Mouse (Mus musculus) forebrain, embryonic 14.5 days (tissue): ENCODE data around the gene Trat1. TPM values are rescaled to one million over a fixed set of nuclear protein-coding genes. Genes with fewer than 3 reads are reported as not detected.
A peak's percentile ranks its signal among the peaks of the same experiment; 100 is the strongest.

ENCODE experiments used
- ATAC-seq: fragments of 200-750 bp; cut with Nextera tagmentation; 2 replicates; pipeline ENCODE4 v1.8.0; 2017; ENCODE audit warnings: mild to moderate bottlenecking, moderate library complexity
- DNase-seq: peaks from one replicate; pipeline ENCODE4 v3.0.0-alpha.2; 2015; ENCODE audit warnings: low spot score
- H3K27ac ChIP-seq: fragments of 300-500 bp; sonication (generic); 2 replicates; pipeline ENCODE4 v1.5.1; 2014; ENCODE audit warnings: low read depth, mild to moderate bottlenecking, control low read depth, low read length, moderate library complexity
- H3K27me3 ChIP-seq: fragments of 300-500 bp; sonication (generic); replicated peaks from 2 replicates; pipeline ENCODE4 v1.6.1; 2014; ENCODE audit warnings: low read length, control low read depth, mixed read lengths; ENCODE audit not compliant: control insufficient read depth, insufficient read depth
- H3K36me3 ChIP-seq: fragments of 300-500 bp; sonication (generic); 2 replicates; pipeline ENCODE4 v1.6.1; 2014; ENCODE audit warnings: low read length, control low read depth; ENCODE audit not compliant: control insufficient read depth, insufficient read depth
- H3K4me1 ChIP-seq: fragments of 300-500 bp; sonication (generic); 2 replicates; pipeline ENCODE4 v1.6.1; 2014; ENCODE audit warnings: antibody characterized with exemption, low read length, control low read depth; ENCODE audit not compliant: control insufficient read depth, insufficient read depth
- H3K4me2 ChIP-seq: fragments of 300-500 bp; sonication (generic); 2 replicates; pipeline ENCODE4 v1.6.1; 2014; ENCODE audit warnings: mild to moderate bottlenecking, control low read depth, low read length
- H3K4me3 ChIP-seq: fragments of 300-500 bp; sonication (generic); 2 replicates; pipeline ENCODE4 v1.5.1; 2014; ENCODE audit warnings: low read depth, low read length, control low read depth
- H3K9ac ChIP-seq: fragments of 300-500 bp; sonication (generic); 2 replicates; pipeline ENCODE4 v1.6.1; 2014; ENCODE audit warnings: mild to moderate bottlenecking, low read length, control low read depth, moderate library complexity
- H3K9me3 ChIP-seq: fragments of 300-500 bp; sonication (generic); replicated peaks from 2 replicates; pipeline ENCODE4 v1.6.1; 2016; ENCODE audit warnings: low read length, control low read depth, mixed read lengths; ENCODE audit not compliant: control insufficient read depth
- WGBS: fragments of 180-500 bp; shearing (Covaris S2); extraction: QIAGEN DNeasy Blood & Tissue Kit; methylation state at CpG from one replicate; pipeline ENCODE4 v1.1.7; 2014; 5-methylcytosine and 5-hydroxymethylcytosine counted together
- polyA plus RNA-seq: library from polyadenylated mRNA; unstranded; fragments of >200 nt; fragmentation: Nextera tagmentation; extraction: Ambion mirVana; gene quantifications from 2 replicates; pipeline ENCODE4 v1.2.1, GENCODE M21; 2014

Gene Trat1
- polyA plus RNA-seq, 1 experiment from 2014 or later = not detected

DNA sequence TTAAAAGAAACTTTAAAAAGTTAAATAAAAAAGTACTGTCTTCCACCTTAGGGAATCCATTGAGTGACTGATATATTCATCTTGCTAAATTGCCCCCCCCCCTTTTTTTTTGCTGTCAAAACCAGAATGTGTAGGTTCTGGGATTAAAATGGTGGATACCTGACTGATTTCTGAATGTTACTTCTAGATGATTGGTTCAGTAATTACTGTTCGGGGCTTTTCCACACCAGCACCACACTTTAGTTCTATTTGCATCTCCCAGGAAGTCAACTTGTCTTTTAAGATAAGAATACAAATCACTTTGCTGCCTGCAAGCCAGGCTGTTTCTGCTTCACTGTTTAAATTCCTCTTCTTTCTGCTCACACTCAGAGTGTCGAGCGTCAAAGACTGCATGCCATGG, 26.5 kb upstream of the Trat1 start:
- no peaks in the 10 kb centered on the region for H3K4me1 ChIP-seq
- no peaks in the 10 kb centered on the region for H3K27me3 ChIP-seq
- no peak overlapping the region for H3K27ac ChIP-seq
- ATAC-seq (no peak), DNase-seq (no peak)
- no peak overlapping the region for H3K4me3 ChIP-seq
- no peak overlapping the region for H3K9ac ChIP-seq
- WGBS = 86% methylated on average over 3 of the region's 3 CpGs
- no peak overlapping the region for H3K4me2 ChIP-seq
- H3K36me3 ChIP-seq = no peaks in the 10 kb centered on the region
- no peaks in the 10 kb centered on the region for H3K9me3 ChIP-seq

DNA sequence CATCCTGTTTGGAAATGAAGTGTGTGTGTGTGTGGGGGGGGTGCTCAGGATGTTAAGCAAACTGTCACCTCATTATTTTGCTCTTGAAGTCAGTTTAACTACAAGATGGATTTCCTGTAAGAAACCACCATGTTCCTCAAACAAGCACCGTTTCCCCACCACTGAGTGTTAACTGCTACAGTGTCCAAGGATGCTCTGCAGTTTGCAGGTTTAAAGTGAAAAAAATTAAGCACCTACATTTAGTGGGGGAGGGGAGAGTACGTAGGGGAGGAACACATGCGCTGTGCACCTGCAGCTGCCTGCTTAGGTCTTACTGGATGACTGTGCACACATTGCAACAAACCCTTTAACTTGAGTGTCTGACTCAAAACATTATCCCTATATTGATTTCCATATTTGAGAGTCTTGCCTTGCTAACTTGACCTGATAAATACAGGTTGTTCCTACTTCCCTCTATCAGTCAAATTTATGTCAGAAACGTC, 16.9 kb upstream of the Trat1 start:
- no peaks in the 10 kb centered on the region for H3K36me3 ChIP-seq
- no peaks in the 10 kb centered on the region for H3K4me1 ChIP-seq
- no peak overlapping the region for H3K4me3 ChIP-seq
- WGBS = 84% methylated on average over 4 of the region's 4 CpGs
- ATAC-seq = no peak
- no peaks in the 10 kb centered on the region for H3K9me3 ChIP-seq
- no peaks in the 10 kb centered on the region for H3K27me3 ChIP-seq
- DNase-seq = no peak
- no peak overlapping the region for H3K27ac ChIP-seq
- no peak overlapping the region for H3K9ac ChIP-seq
- H3K4me2 ChIP-seq = no peak overlapping the region

DNA sequence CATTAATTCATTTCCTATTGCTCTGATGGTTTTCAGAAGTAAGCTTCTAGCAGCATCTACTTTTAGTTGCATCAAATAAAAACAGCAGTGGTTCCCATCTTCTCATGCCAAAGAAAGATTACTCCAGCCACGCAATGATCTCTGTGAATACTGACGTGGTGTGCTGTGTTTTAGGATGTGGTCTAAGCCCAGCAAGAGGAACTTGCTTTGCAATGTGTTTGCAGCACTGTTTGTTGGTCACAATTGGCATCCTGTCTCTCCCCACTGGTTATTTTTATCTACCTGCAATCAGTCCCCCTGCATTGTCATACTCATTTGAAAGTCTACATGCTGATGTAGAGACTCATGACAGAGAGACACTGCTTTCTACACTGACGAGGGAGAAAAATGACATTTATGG, 14.4 kb upstream of the Trat1 start:
- Histone ChIP-seq H3K9ac (no peak overlapping the region), H3K36me3 (no peaks in the 10 kb centered on the region), H3K4me2 (no peak overlapping the region), H3K27me3 (no peaks in the 10 kb centered on the region), H3K4me1 (no peaks in the 10 kb centered on the region), H3K27ac (no peak overlapping the region), H3K4me3 (no peak overlapping the region), H3K9me3 (no peaks in the 10 kb centered on the region)
- no peak for ATAC-seq
- no peak for DNase-seq
- WGBS = 90% methylated on average over 3 of the region's 3 CpGs

DNA sequence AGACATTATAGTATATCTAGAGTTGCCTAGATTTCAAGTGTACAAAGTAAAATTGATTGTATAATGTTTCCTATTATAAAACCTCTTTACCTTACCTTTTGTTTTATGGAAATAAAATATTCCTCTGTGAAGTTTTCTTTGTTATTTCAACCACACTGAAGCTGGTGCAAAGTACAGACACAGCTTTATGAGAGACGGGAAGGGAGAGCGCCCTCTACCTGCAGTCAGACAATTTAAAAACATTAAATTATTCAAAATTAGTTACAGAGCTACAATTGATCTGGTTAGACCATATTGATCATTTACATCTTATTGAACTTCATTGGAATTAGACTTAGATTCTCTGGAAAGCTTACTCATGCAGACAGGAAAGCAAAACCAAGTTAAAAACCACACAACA, 5.4 kb upstream of the Trat1 start:
- no peak for DNase-seq

DNA sequence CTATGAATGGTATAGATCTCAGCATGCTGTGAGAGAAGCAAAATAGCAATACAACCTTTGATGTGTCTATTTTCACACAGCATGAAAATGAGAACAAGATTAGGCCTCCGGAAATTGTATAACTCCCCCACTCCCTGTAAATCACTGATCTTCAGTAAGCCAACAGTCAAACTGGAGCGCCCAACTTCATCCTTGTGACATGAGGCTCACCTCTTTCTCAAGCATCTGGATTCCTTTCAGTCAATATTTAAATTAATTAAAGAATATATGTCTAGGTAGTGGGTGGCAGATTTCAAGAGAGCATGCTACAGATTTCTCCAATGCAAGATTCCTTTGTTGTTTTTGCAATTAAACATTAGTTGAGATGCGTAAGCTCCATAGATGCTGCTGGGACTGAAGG, 2.6 kb downstream of the Trat1 start:
- Histone ChIP-seq H3K36me3 (no peaks in the 10 kb centered on the region), H3K27ac (no peak overlapping the region), H3K27me3 (no peaks in the 10 kb centered on the region), H3K9me3 (no peaks in the 10 kb centered on the region), H3K4me3 (no peak overlapping the region), H3K4me2 (no peak overlapping the region), H3K4me1 (no peaks in the 10 kb centered on the region), H3K9ac (no peak overlapping the region)
- no peak for ATAC-seq
- no peak for DNase-seq
- 90% methylated on average over 3 of the region's 3 CpGs for WGBS

More for the DNA sequence above, 5.4 kb upstream of the Trat1 start:
- ATAC-seq = no peak
- no peak overlapping the region for H3K4me2 ChIP-seq
- H3K4me1 ChIP-seq = no peaks in the 10 kb centered on the region
- H3K27ac ChIP-seq = no peak overlapping the region
- H3K9me3 ChIP-seq = no peaks in the 10 kb centered on the region
- H3K9ac ChIP-seq = no peak overlapping the region
- WGBS = 66% methylated on average over 2 of the region's 2 CpGs
- H3K27me3 ChIP-seq = no peaks in the 10 kb centered on the region
- H3K36me3 ChIP-seq = no peaks in the 10 kb centered on the region
- no peak overlapping the region for H3K4me3 ChIP-seq

DNA sequence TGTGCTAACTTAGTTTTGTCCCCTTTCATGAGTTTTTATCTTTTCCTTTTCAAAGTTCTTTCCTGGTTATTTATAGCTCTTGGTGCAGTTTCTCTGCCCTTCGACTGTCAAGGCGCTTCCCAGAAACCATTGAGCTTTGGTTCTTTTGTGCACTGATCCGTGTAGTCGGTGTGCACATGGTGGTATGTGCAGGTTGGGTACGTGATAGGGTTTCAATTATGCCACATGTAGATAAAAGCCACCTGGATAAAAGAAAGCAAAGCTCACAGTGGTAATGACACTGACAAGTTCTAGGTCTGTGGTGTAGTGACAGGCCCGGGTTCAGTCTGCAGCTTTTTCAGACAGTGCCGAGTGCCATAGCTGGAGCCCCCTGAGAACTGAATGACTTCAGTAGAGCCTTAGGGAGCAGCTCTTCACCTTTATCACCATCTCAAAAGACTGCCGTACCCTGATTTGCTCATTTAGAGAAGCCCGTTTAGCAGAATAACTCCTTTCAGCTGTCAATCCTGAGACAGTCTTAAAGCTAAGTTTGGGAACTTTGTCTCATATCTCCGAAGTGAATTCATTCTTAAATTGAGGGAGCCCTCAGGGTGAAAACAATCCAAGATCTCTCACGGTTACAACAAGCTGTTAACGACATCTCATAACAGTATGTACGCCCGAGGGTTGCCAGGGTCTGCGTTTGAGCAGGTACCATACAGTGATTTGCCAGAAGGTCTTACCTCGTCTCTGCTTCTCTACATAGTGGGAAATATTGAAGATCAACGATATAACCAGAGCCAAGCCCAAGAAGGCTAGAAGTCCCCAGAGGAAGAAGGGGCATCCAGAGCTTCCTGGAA, 11.0 kb downstream of the Trat1 start:
- no peak overlapping the region for H3K4me2 ChIP-seq
- H3K4me3 ChIP-seq = no peak overlapping the region
- no peak for ATAC-seq
- H3K9me3 ChIP-seq = no peaks in the 10 kb centered on the region
- WGBS = 52% methylated on average over 17 of the region's 17 CpGs
- DNase-seq = no peak
- H3K27me3 ChIP-seq = no peaks in the 10 kb centered on the region
- H3K9ac ChIP-seq = no peak overlapping the region
- no peak overlapping the region for H3K27ac ChIP-seq
- H3K36me3 ChIP-seq = no peaks in the 10 kb centered on the region
- H3K4me1 ChIP-seq = no peaks in the 10 kb centered on the region

DNA sequence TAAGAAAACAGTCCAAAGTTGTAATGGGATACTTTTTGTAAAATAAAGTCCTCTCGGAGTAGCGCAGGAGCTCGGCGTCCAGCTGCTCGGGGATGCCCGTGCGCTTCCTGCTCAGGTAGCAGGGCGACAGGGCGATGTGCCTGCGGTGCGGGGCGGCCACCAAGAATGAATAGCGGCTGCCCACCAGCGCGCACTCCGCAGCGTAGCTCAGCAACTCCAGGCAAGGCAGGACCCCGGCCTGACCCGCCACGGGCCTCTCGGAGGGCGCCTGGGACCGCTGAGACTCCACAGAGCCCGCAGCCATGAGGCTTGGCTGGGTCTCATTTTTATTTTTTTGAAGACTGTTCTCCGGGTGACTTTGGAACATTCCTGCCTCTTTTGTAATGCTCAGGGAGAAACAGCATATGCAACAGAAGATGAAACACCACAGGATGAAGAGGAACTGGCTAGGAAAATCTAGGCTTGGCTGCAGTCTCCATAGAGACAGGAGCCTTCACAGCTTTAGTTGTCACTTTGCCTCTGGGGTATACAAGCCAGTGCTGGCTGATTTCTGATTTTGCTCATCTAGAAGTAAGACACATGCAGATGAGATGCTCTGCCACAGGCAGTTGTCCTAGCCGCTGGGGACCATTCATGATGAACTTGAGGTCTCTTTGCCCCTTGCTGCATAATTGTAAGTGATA, 21.5 kb downstream of the Trat1 start:
- Histone ChIP-seq H3K4me2 (peak overlapping the region; percentile 36), H3K4me3 (no peak overlapping the region), H3K27ac (no peak overlapping the region), H3K4me1 (no peaks in the 10 kb centered on the region), H3K27me3 (no peaks in the 10 kb centered on the region), H3K36me3 (no peaks in the 10 kb centered on the region), H3K9ac (no peak overlapping the region), H3K9me3 (no peaks in the 10 kb centered on the region)
- no peak for ATAC-seq
- 16% methylated on average over 26 of the region's 26 CpGs for WGBS
- DNase-seq = peak; percentile 6

DNA sequence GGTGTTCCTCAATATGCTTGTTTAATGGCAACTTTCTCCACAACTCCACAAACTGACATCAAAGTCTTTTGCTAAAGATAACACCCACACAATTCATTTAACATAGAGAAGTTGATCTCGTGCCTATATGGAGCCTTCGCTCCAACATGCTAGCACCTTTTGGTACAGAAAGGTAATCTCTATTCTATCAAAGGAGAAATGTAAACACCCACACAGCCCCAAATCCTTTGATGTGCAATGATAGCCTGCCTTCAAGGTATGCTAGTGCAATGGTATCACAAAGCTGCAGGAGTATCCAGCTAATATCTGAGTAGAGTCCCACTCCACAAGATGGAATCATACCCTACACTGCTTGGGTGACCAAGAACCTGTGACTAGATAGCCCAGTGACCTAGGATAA, 26.4 kb downstream of the Trat1 start:
- no peak for ATAC-seq
- no peak overlapping the region for H3K9ac ChIP-seq
- no peaks in the 10 kb centered on the region for H3K36me3 ChIP-seq
- 91% methylated on average over 2 of the region's 2 CpGs for WGBS
- no peak overlapping the region for H3K4me3 ChIP-seq
- DNase-seq = no peak
- no peak overlapping the region for H3K4me2 ChIP-seq
- H3K9me3 ChIP-seq = no peaks in the 10 kb centered on the region
- H3K4me1 ChIP-seq = no peaks in the 10 kb centered on the region
- H3K27me3 ChIP-seq = no peaks in the 10 kb centered on the region
- no peak overlapping the region for H3K27ac ChIP-seq

DNA sequence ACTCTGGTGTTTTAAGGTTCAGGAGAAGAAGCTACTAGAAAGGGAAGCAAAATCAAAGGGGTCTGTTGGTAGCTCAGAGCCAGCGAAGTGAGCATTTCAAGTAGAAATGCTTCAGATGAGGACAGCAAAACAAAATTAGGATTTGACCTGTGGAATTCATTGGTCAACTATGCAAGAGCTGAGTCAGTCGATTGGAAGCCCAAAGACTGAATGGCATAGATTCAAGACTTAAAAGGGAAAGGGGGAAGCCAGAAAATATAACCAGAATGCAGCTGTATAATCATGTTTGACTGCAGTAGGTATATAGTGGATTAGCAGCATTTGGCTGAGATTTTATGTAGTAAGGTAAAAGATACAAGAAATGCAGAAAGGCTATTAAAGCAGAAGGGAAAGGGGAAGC, 26.8 kb downstream of the Trat1 start:
- 86% methylated on average over 2 of the region's 2 CpGs for WGBS
- H3K27me3 ChIP-seq = no peaks in the 10 kb centered on the region
- no peak overlapping the region for H3K9ac ChIP-seq
- H3K4me3 ChIP-seq = no peak overlapping the region
- H3K36me3 ChIP-seq = no peaks in the 10 kb centered on the region
- H3K4me1 ChIP-seq = no peaks in the 10 kb centered on the region
- ATAC-seq = no peak
- no peak for DNase-seq
- H3K4me2 ChIP-seq = no peak overlapping the region
- no peaks in the 10 kb centered on the region for H3K9me3 ChIP-seq
- H3K27ac ChIP-seq = no peak overlapping the region
